Mouse (Mus musculus): ENCODE results near the gene Psmd1.

DNA sequence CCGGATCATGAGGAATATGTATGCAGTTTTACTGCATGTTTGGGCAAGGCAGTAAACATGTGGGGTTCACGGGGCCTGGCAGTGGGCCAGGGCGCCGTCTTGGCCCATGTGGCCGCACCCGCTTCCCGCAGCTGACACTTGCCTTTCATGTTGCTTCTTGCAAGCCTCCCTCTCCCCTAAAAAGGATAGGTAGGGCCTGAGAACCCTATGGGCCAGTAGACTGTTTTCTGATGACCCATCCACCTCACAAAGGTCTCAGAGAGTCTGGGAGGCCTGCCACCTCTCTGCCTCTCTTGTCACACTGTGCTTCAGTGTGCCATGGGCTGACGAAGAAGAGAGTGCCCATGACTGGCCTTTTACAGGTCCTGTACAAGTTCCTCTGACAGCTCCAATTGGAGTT lies 47.7 kb upstream of the Psmd1 start, which contains the start of gene Spata3:
- TF ChIP-seq EP300 (IDR thresholded peaks at IDR 0.05; ENCODE audit: low read depth) (no peak), CTCF (IDR thresholded peaks at IDR 0.05; ENCODE audit: low read depth) (no peak)
